Mouse (Mus musculus) heart, postnatal 0 days (tissue): ENCODE measurements around the gene S1pr4.

ENCODE experiments used
- CTCF ChIP-seq: IDR thresholded peaks from 2 replicates; pipeline ENCODE4 v1.5.1; 2016; ENCODE audit warnings: antibody characterized with exemption, control low read depth, low read depth
- EP300 ChIP-seq: IDR thresholded peaks from 2 replicates; pipeline ENCODE4 v1.6.1; 2016; ENCODE audit warnings: antibody characterized with exemption, low read depth

DNA sequence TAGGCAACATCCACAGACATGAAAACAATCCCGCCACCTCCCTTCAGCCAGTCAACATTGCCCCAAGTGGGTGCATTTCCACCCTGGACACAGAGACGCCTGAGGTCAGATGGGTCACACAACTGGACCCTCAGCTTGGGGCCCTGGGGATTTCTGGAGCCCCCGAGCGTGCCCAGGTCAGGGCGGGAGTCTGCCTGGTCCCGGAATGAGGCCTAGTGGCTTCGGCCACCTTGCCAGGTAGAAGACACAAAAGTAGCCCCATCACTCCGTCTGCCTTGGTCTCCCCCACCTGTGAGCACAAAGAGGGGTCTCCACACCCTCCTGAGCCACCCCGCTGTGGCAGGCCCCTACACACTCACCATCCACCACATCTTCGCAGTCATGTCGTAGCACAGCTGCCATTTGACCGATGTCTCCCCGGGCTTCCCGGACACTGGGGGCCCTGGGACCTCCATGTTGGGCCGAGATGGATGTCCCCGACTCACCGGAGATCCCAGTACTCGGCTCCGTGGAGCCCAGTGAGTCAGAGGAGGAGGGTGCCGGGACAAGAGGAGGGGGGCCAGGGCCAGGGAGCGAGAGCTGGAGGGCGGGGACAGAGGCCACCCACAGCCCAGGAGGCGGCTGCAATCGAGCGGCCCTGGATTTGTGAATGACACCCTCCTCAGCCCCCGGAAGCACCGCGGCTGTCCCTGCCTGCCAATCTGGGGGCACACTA lies 44.6 kb downstream of the S1pr4 start, which contains the start of gene Nfic:
- no peak for TF ChIP-seq CTCF
- TF ChIP-seq EP300, result no peak
